Mouse (Mus musculus) liver, embryonic 14.5 days (tissue): ENCODE measurements around the gene Zscan29.

Experiments used
- CTCF ChIP-seq: IDR thresholded peaks from 2 replicates; pipeline ENCODE4 v1.5.1; 2016; ENCODE audit warnings: antibody characterized with exemption, low read depth, control low read depth
- EP300 ChIP-seq: IDR thresholded peaks from 2 replicates; pipeline ENCODE4 v1.6.1; 2016; ENCODE audit warnings: antibody characterized with exemption, low read depth

- TF ChIP-seq CTCF: peak; percentile 36; the same call in 1 of the 2 replicates
- no peak for TF ChIP-seq EP300
These were observed 17.6 kb upstream of the Zscan29 start for GRCm38 (mm10) chr2:121188530-121188929.
